Mouse (Mus musculus) frontal cortex, postnatal 10 days (tissue): ENCODE measurements at regions not wholly inside any gene's neighbourhood (a gene's known extent, or its start where the extent isn't known, plus 50 kb on each side); places are given as distances from the start of the nearest gene placed in this dataset.

Experiments
- DNase-seq, 2 experiments: peaks; one replicate each; pipeline ENCODE4 v3.0.0; 2022; ENCODE audit warnings: low spot score in 2 of 2, mixed read lengths in 1 of 2

- DNase-seq = no peak
Observed at GRCm38 (mm10) chr12:95054887-95055286, 637.1 kb upstream of the Flrt2 start.

GRCm38 (mm10) chr12:95056926-95057325 is 635.1 kb upstream of the Flrt2 start:
- DNase-seq = no peak

- no peak for DNase-seq
Observed at GRCm38 (mm10) chr12:95059396-95059795, 632.6 kb upstream of the Flrt2 start.

GRCm38 (mm10) chr12:95072307-95072706 is 619.7 kb upstream of the Flrt2 start:
- DNase-seq = no peak

GRCm38 (mm10) chr12:95119223-95119952 is 572.6 kb upstream of the Flrt2 start:
- no peak for DNase-seq

GRCm38 (mm10) chr12:95132804-95133203 is 559.2 kb upstream of the Flrt2 start:
- peak in 1 of 2 experiments; percentile 3 for DNase-seq

GRCm38 (mm10) chr12:95133482-95133881 is 558.5 kb upstream of the Flrt2 start:
- no peak for DNase-seq

- DNase-seq = no peak
Observed at GRCm38 (mm10) chr12:95138167-95138566, 553.9 kb upstream of the Flrt2 start.

GRCm38 (mm10) chr12:95171051-95171450 is 521.0 kb upstream of the Flrt2 start:
- peak; percentile 3 to 6 for DNase-seq

- DNase-seq = no peak
Observed at GRCm38 (mm10) chr12:95173810-95174402, 518.1 kb upstream of the Flrt2 start.

GRCm38 (mm10) chr12:95202486-95202885 is 489.5 kb upstream of the Flrt2 start:
- DNase-seq = no peak

GRCm38 (mm10) chr12:95205081-95205480 is 486.9 kb upstream of the Flrt2 start:
- no peak for DNase-seq

- no peak for DNase-seq
Observed at GRCm38 (mm10) chr12:95239158-95239779, 452.8 kb upstream of the Flrt2 start.

GRCm38 (mm10) chr12:95267187-95267586 is 424.8 kb upstream of the Flrt2 start:
- DNase-seq = no peak

- no peak for DNase-seq
Observed at GRCm38 (mm10) chr12:95305386-95305785, 386.6 kb upstream of the Flrt2 start.

- no peak for DNase-seq
Observed at GRCm38 (mm10) chr12:95315151-95315750, 376.8 kb upstream of the Flrt2 start.

GRCm38 (mm10) chr12:95316820-95317219 is 375.2 kb upstream of the Flrt2 start:
- DNase-seq = no peak

GRCm38 (mm10) chr12:95321693-95322092 is 370.3 kb upstream of the Flrt2 start:
- DNase-seq = no peak

- DNase-seq = no peak
Observed at GRCm38 (mm10) chr12:95329666-95330065, 362.4 kb upstream of the Flrt2 start.

- DNase-seq = no peak
Observed at GRCm38 (mm10) chr12:95347786-95348185, 344.2 kb upstream of the Flrt2 start.

- DNase-seq = no peak
Observed at GRCm38 (mm10) chr12:95355151-95355550, 336.9 kb upstream of the Flrt2 start.

- DNase-seq = no peak
Observed at GRCm38 (mm10) chr12:95384248-95384964, 307.6 kb upstream of the Flrt2 start.
